Mouse (Mus musculus) retina, adult 2 months (tissue): ENCODE results near the gene Tigar.

Experiments used
- DNase-seq: peaks from one replicate; pipeline ENCODE4 v3.0.0-alpha.2; 2012; ENCODE audit warnings: low read depth, low spot score

The Tigar gene

DNA sequence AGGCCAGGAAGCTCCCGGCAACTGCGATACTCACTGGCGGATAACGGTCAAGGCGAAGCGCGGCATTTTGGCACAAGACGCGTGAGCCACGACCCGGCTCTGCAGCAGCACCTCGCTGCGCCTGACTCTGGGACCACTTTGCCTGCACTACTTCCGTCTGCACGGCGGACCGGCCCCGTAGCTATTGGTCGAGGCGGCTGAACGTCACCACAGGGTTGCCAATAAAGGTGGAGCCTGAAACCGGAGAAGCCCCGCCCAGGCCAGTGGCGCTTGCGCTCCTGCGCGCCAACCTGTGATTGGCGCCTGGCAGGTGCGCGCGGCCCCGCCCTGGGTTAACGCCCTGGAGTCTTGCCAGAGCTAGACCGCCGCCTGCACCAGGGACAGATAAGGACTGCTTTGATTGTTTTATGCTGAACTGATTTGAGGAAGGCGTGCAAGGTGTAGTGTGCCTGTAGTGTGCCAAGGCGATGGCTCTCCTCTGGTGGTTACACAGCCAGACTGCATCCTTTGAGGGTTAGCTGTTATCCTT lies at the start of gene Tigar:
Gene Tigar, minus strand, starts transcription at position 156 of the 529 bp plus-strand sequence.
- peak; percentile 83 for DNase-seq

DNA sequence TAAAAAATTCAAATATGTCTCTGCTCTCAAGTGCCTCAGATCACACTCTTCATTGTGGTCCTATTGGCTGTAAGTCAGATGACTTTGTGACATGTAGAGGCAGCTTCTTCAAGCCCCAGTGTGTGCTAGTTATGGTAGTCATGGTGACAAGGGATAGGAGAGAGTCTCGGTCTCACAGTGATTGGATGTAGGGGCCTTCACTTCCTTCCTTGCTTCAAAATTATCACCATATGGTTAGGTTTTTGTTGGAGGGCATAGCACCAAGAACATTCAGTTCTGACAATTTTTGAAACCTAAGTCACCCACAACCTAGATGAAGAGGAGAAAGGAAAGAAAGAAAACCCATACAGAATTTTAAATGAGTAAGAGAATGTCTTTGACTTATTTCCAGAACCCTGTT lies 48.0 kb upstream of the Tigar start:
- no peak for DNase-seq

DNA sequence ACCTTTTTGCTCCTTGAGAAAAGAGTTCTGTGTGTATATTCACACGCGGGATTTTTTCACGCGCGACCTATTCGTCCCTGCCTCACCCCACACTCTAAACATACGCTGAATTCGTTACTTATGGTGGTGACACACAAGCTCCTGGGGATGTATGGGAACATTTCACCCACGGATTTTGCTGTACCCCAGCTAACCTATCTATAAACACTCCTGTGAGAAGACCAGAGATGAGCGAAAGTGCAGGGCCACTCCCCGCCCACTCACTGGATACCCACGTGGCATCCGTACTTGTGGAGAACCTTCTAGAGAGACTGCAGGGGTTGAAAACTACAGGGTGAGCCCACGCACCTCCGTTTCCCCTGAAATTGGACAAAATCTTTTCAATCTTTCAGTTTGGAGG lies 46.1 kb upstream of the Tigar start:
- no peak for DNase-seq

DNA sequence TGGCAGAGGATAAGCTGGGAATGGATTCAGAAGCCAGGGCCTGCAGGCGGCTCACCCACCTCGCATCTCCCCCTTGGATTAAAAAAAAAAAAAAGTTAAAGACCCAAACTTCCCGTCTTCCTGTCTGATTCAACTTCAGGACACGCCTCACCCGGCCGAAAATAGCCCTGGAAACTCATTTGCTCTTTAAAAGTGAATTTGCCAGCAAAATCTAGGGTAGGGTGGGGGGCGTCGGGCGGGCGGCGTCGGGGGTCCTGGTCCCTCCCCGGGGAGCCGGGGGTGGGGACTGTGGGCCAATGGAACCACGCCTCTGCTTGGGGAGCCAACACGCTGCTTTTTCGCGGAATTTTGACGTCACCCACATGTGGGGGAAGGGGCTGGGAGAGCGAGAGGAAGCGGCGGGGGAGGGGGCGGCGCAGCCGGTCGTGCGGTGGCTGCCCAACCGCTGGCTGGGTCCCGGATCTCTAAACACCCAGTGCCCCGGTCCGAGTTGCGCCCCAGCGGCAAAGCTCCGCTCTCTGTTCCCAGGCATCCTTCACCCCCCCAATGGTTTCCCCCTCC lies 45.4 kb upstream of the Tigar start:
- no peak for DNase-seq

DNA sequence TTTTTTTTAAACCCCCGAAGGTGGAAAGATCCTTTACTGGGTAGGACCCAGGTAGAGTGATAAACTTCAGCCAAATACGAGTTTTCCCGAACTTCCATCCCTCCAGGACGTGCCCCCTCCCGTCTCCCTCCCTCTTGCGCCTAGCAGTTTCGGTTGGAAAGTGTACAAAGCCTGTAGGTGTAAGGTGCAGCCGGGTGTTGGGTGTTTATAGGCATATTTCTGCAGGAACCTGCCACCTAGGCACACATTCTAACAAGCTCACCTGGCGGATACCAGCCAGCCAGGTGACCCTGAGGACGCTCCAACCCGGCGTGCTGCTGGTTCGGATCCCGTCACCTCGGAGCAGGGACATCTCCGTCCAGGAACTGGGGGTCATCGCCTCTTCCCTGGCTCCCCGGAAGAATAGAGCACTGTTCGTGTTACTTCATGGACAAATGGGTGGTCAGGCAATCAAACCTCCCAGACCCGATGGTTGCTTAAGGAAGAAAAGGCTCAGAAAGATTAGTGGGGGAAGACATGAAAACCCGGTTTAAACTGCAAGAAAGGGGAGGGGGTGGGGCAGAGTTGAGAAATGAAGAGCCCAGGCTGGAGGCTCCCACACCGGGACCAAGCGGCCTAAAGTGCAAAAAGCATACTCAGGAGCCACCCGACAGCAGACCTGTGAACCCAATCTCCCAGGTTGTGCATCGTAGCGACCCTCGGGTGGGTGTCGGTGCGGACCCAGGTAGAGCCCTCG lies 44.8 kb upstream of the Tigar start:
- DNase-seq: no peak

DNA sequence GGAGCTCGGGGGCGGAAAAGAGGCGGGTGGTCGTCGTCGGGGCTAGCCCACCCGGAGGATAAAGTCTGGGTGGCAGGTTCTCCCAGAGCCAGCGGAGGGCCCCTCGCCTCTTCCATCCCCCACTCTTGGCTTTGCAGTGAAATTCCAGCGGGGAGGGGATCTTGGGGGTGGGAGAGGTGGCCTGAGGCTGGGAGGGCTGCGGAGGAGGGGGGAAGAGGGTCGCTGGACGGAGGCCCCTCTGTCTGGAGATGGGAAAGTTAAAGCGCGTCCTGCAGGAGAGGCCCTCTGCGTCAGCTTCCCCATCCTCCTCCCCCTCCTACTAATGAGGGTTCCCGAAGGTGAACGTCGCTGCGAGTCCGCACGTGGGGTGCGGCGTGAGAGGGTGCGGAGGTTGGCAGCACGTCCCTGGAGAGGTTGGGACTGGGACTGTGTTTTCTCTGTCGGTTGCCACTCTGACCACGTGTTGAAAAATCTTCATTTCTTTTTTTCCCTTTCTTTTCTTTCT lies 44.0 kb upstream of the Tigar start:
- no peak for DNase-seq

DNA sequence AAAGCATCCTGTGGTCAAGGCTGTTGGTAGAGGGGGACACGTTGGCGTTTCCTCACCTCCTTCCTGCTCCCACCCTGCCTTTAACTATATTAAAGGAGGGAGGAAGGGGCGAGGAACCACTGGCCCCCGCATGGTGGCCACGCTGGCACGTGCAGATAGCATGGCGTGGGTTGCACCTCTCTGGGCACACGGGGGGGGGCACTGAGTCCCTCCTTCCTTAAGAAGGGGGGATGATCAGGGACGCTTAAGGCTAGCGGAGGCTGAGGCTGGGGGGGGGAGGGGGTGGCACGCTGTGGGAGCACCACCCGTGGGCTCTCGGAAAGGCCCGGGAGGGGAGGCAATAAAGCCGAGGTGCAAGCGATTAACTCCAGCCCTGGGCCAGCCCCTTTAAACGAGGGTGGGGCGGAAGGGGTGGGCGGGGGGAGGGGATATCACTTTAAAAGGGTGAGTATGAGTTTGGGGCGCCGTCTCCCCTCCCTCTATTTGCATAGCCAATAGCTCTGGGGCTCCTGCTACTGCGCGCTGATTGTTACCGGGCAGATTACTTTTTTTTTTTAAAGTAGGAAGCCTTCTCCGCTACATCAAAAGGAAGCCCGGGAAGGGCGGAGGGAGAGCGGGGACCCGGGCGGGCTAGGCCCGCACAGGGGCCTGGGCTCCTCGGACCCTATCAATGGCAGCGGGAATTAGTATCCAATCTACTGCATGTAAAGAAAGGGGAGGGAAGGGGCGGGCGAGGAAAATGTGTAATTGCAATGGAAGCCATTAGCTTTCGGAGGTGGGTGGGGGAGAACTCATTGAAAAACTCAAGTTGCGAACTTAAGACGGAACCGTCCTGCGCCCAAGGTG lies 43.0 kb upstream of the Tigar start, which contains the start of gene Ccnd2:
Gene Ccnd2, minus strand, starts transcription at position 88 of the 846 bp plus-strand sequence.
- no peak for DNase-seq

DNA sequence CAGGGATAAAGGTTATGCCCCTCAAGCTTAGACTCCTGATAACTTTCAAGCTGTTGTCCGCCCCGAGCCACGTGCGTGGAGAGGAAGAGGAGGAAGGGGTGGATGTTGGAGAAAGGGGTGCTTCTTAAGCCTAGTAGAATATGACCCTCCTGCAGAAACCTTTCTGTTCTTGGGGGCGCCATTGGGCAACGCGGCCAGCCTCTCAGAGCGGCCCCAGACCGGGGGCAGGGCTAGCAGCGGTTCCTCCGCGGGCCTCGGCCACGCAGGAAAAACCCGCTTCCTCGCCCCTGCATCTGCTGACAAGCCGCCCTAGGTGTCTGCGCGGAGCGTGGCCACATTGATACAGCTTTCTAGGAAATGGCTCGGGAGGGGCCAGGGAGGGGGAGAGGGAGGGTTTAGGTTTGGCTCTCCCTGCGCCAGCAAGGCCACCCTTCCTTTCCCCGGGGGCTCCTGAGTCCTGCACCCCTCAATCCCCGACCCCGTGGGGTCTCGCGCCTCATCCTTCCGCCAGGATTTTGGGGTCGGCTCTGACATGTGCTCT lies 42.3 kb upstream of the Tigar start:
- DNase-seq: no peak

DNA sequence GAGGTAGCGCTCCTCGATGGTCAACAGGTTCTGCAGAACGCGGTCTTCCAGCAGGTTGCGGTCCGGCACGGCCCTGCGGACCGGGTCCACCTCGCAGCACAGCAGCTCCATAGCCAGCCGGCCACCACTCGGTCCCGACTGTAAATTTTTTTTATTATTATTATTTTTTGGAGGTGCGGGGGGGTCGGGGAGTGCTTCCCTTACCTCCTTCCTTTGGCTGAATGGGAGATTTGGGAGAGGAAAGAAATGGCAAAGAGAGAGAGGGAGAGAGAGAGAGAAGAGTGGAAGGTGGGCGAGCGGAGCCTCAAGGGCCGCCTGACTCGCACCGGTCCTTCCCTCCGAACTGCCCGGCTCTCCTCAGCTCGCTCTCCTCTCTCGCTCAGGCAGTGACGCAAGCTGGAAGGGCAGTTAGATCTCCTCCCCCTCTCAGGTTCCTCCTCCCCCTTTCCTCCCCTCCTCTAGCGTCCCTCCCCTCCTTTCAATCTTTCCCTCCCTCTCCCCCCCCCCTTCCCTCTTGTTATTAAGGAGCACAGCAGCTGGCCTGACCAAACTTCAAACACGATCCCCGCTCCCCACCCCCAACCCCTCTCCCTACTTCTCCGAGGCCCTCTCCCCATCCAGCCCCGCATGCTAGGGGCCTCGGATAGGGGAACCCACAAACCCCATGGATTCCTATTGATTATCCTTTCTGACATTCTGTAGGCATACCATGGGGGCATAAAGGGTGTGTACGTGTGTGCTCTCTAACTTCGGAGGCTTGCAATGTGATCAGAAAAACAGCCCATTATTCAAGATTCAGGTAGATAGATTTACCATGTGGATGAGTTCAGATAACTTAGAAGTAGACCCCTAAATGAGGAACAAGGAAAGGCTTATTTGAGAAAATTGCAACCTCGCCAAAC lies 41.6 kb upstream of the Tigar start:
- no peak for DNase-seq

DNA sequence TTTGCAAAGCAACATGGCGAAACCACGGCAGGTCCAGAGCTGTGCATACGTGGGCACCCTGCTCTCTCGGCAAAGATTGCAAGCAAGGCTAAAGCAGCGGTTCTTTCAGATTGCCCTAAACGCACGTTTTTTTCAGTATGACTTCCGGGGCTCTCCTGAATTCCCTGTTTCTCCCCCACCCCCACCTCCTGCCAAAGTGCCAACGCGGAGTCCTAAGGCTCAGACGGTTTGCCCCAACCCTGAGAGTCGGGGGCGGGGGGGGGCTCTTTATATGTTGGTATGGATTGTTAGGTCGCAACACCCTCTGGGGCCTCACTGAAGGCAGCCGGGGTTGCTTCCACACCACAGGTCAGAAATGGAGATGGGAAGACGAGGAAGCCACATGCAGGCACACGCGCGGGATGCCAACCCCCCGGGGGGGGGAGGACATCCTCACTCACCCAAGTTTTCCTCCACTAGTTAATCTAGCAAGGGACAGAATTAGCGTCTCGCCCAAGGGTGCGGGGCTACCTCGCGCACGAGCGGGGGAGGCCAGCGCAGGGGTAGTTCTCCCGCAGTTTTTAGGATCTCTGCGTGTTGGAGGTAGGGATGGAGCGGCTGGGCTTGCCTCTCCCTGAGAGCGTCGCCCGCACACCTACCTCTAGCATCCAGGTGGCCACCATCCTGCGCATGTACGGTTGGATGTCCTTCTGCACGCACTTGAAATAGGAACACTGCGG lies 40.7 kb upstream of the Tigar start:
- no peak for DNase-seq

DNA sequence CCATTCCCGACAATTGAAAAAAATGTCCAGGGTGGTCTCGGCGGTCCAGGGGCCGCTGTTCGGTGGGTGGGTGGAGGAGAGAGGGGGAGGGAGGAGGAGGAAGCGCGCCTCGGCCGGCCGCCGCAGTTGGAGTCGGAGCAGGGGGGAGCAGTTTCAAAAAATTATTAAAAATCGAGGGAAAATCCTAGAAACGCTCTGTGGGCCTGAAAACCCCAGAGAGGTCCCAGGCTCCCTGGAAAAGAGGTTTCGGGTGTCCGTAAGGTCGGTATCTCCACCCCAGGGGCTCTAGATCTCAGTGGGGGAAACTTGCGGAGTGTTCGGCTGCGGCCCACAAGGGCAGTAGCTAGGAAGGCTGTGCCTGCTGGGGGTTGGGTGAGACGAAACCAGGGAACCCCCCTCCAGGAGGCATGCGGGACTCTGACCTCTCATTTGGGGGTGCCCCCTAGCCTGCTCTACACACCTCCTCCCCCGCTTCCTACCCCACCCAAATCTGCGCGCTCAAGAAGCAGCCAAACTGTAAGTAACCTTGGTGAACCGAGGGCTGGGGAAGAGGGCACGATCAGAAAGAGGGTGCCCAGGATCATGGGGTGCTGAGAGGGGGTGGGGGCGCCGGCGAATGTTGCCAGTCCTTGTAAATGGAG lies 40.1 kb upstream of the Tigar start:
- DNase-seq: no peak

DNA sequence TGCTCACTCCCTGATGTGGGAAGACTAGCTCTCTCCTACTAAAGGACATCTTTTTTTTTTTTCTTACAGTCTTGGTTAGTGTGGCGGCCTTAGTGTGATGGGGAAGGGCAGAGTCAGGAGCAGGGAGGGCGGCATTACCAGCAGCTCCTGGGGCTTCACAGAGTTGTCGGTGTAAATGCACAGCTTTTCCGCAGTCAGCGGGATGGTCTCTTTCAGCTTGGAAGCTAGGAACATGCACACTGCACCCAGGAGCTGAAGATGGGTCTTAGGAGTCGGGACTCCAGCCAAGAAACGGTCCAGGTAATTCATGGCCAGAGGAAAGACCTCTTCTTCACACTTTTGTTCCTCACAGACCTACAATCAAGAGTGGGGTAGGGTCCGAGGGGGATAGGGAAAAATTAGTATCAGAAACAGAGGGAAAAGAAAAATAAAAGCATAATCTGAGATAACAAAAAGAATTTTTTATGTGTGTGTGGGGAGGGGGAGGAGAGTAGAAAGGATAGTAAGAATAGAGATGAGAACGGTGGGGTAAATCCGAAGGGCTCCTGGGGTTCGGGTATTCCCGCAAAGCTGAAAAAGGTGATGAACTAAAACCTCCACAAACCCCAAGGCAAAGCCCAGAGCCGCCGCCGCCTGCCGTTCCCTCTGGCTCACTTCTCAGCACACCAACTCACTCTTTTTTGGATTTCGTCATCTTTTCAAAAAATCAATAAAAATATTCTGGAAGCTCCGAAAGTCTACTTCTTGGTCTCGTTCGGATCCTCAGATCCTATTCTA lies 39.4 kb upstream of the Tigar start:
- DNase-seq: no peak

DNA sequence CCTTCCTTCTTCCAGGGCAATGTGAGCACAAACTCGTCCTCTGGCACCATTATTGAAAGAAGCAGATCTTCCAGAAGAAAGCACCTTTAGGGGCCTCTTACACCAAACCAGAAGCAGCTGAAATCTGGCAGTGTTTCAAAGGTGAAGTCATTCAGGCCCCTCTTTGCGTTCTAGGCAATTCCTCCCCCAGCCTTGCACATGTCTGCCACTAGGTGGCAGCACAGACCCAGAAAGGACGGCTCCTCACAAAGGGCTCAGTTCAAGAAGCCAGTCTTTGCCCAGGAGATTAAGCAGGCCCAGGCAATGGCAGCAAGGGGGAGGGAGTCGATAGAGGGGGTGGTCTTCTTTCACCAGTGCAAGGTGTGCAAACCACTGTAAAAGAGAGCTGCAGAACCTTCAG lies 38.3 kb upstream of the Tigar start:
- DNase-seq: peak; percentile 51

DNA sequence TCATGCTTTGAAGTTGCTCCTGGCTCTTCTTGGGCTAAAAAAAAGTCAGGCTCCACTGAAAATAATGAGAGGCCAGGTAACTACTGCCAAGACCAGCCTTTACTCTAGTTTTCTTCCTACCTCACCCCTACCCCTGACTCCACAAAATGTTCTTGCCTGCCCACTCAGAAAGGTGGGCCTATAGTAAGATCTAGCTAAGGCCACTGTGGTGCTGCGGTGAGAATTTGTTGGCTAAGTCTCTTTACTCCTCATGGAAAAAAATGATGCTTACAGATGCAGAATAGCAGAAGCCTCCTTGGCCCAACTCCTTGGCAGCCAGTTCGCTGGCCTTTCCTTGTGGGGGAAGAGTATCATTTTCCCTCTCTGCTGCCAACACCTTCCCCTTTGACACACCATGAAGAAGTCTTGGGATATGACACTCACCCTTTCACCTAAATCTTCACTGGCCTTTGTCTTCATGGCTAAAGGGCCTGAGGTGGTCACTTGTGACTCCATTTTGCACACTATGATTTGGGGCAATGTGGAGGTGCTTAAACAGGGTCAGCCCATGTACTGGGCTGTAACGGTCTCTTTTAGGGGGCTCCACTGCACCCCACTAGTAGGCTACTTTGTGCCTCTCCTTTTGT lies 37.1 kb upstream of the Tigar start:
- no peak for DNase-seq

DNA sequence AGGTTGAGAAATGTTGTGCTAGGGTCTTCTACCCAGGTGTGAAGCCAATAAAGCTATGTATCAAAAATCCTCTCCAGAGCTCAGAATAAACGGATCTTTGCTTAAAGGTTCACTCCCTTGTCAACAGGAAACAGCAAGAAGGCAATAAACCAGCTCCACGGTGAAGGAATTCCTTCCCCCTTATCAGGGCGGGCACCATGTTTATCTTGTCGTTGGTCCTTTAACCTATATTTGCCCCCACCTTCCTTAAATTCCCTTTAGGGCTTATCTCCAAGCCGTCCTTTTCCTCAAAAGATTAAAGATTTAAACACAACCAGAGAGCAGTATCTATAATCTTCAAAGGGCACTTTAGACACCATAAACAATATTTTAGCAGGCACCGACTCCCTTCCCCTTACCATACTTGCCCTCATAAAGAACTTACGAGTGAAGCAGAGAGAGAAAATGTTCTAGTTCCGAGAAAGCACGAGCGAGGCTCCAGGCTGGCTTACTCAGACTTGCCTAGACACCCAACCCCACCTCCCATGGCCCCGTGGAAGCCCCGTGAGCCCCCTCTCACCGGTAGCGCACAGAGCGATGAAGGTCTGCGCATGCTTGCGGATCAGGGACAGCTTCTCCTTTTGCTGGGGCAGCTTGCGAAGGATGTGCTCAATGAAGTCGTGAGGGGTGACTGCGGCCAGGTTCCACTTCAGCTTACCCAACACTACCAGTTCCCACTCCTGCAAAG lies 36.3 kb upstream of the Tigar start:
- DNase-seq: no peak

DNA sequence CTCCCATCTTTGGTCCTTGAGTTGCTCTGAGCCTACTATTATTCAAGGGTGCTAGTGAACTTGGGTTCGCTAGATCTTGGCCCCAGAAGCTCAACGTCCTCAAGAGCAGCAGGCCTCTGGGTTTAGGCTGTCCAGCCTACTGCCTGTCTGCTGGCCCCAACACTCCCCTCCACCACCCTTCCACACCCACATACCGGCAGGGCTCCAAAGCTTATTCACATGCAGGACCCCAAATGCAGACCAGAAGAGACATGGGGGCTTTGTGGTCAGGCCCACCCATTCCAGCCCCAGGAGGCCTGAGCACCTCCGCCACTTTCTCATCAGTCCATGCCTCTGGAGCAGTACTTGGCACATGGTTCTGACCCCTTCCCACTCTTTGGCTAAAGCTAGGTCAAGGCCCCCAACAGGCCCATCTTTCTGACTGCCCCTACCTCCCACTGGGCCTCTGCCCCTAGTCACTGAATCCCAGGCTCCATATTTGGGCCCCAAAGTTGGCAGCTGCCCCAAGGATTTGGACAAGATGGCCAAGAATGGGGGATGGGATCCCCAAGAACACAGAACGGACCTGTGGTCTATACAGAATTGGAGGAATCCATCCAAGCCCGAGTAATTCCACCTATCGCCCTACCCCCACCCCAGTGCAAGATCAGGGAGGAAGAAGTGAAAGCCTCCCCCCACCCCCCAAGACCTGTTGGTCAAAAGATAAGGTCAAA lies 34.4 kb upstream of the Tigar start:
- DNase-seq: no peak

DNA sequence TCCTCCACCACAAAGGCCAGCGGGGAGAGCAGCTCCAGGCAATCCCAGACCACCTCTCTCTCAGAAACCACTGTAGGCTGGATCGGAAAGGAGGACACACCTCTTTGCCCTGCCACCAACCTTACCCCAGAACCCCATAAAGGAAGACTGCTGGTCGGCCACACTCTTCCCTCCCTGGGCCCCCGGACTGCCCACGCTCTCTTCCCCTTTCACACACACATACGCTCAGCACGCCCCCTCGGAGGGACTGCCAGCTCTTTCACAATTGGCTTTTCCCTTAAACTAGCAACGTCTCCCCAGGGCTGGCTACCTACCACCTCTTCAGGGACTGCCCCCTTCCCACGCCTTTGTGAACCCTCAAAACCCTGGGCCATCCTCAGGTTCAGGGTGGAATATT lies 33.8 kb upstream of the Tigar start:
- no peak for DNase-seq
